Mouse (Mus musculus): Measurements from ENCODE around the gene Spata22.
"Not testable (repeated sequence)": the region's sequence is repeated elsewhere in the genome, so short reads cannot be mapped to it uniquely, and the experiment has no call there.

Gene Spata22

GRCm38 (mm10) chr11:73329442-73329841 lies at the start of gene Spata22, which contains the start of the genes Aspa and Gm49340:
Gene Spata22 (plus strand): TSS chr11:73329741.
Gene Aspa (minus strand): TSS chr11:73329596.
Gene Gm49340 (plus strand): TSS chr11:73329741.
- DNase-seq (ENCODE audit: inconsistent age in 2 of 2, low spot score in 1 of 2), result no peak

- DNase-seq (ENCODE audit: inconsistent age in 2 of 2, low spot score in 1 of 2), result no peak
Observed at GRCm38 (mm10) chr11:73280710-73281109, 48.8 kb upstream of the Spata22 start.

- DNase-seq (ENCODE audit: inconsistent age in 2 of 2, low spot score in 1 of 2), result peak; percentile 33 to 77
Observed at GRCm38 (mm10) chr11:73281528-73282027, 48.0 kb upstream of the Spata22 start.

- no peak for DNase-seq (ENCODE audit: inconsistent age in 2 of 2, low spot score in 1 of 2)
Observed at GRCm38 (mm10) chr11:73283369-73283768, 46.2 kb upstream of the Spata22 start.

GRCm38 (mm10) chr11:73283926-73284325 lies 45.6 kb upstream of the Spata22 start:
- DNase-seq (ENCODE audit: inconsistent age in 2 of 2, low spot score in 1 of 2), result no peak

- no peak for DNase-seq (ENCODE audit: inconsistent age in 2 of 2, low spot score in 1 of 2)
Observed at GRCm38 (mm10) chr11:73284351-73284750, 45.2 kb upstream of the Spata22 start.

GRCm38 (mm10) chr11:73289621-73290020 lies 39.9 kb upstream of the Spata22 start:
- DNase-seq (ENCODE audit: inconsistent age in 2 of 2, low spot score in 1 of 2), result no peak

GRCm38 (mm10) chr11:73303123-73303522 lies 26.4 kb upstream of the Spata22 start:
- DNase-seq (ENCODE audit: inconsistent age in 2 of 2, low spot score in 1 of 2), result no peak

GRCm38 (mm10) chr11:73315961-73316360 lies 13.6 kb upstream of the Spata22 start:
- DNase-seq (ENCODE audit: inconsistent age in 2 of 2, low spot score in 1 of 2), result no peak

- DNase-seq (ENCODE audit: inconsistent age in 2 of 2, low spot score in 1 of 2), result not testable (repeated sequence)
Observed at GRCm38 (mm10) chr11:73318581-73318980, 11.0 kb upstream of the Spata22 start.

GRCm38 (mm10) chr11:73321064-73321463 lies 8.5 kb upstream of the Spata22 start:
- not testable (repeated sequence) for DNase-seq (ENCODE audit: inconsistent age in 2 of 2, low spot score in 1 of 2)

- peak in 1 of 2 experiments; percentile 63 for DNase-seq (ENCODE audit: inconsistent age in 2 of 2, low spot score in 1 of 2)
Observed at GRCm38 (mm10) chr11:73323906-73324830, 5.4 kb upstream of the Spata22 start.

GRCm38 (mm10) chr11:73326485-73326886 lies 3.1 kb upstream of the Spata22 start:
- DNase-seq (ENCODE audit: inconsistent age in 2 of 2, low spot score in 1 of 2), result peak; percentile 37 to 81

GRCm38 (mm10) chr11:73327361-73327760 lies 2.2 kb upstream of the Spata22 start:
- peak in 1 of 2 experiments; percentile 29 for DNase-seq (ENCODE audit: inconsistent age in 2 of 2, low spot score in 1 of 2)

- DNase-seq (ENCODE audit: inconsistent age in 2 of 2, low spot score in 1 of 2), result no peak
Observed at GRCm38 (mm10) chr11:73333357-73333756, 3.8 kb downstream of the Spata22 start.

GRCm38 (mm10) chr11:73336919-73337318 lies 7.4 kb downstream of the Spata22 start:
- no peak for DNase-seq (ENCODE audit: inconsistent age in 2 of 2, low spot score in 1 of 2)

- no peak for DNase-seq (ENCODE audit: inconsistent age in 2 of 2, low spot score in 1 of 2)
Observed at GRCm38 (mm10) chr11:73350483-73350882, 20.9 kb downstream of the Spata22 start, which contains the start of gene Olfr20. Gene Olfr20 (plus strand): TSS chr11:73350783.

- no peak for DNase-seq (ENCODE audit: inconsistent age in 2 of 2, low spot score in 1 of 2)
Observed at GRCm38 (mm10) chr11:73370946-73371345, 41.4 kb downstream of the Spata22 start, which contains the start of gene Olfr376. Gene Olfr376 (plus strand): TSS chr11:73371246.

GRCm38 (mm10) chr11:73395374-73395773 lies 65.8 kb downstream of the Spata22 start:
- no peak for DNase-seq (ENCODE audit: inconsistent age in 2 of 2, low spot score in 1 of 2)

Measured in adrenal gland, adult (tissue).